Mouse (Mus musculus) lung, embryonic 14.5 days (tissue): ENCODE data around the gene Psma5. TPM values are rescaled to one million over a fixed set of nuclear protein-coding genes. Genes with fewer than 3 reads are reported as not detected.

ENCODE experiments used
- ATAC-seq: fragments of 200-750 bp; cut with Nextera tagmentation; 2 replicates; pipeline ENCODE4 v1.8.0; 2017; ENCODE audit warnings: mild to moderate bottlenecking, moderate TSS enrichment, moderate library complexity; ENCODE audit not compliant: insufficient read depth
- DNase-seq: peaks from one replicate; pipeline ENCODE4 v3.0.0-alpha.2; 2015
- H3K27ac ChIP-seq: fragments of 300-500 bp; sonication (generic); 2 replicates; pipeline ENCODE4 v1.5.1; 2014; ENCODE audit warnings: low read depth, mild to moderate bottlenecking, moderate library complexity
- H3K27me3 ChIP-seq: fragments of 300-500 bp; sonication (generic); 2 replicates; pipeline ENCODE4 v1.6.1; 2014; ENCODE audit warnings: low read length, control low read depth; ENCODE audit not compliant: insufficient read depth
- H3K36me3 ChIP-seq: fragments of 300-500 bp; sonication (generic); 2 replicates; pipeline ENCODE4 v1.6.1; 2014; ENCODE audit warnings: control low read depth; ENCODE audit not compliant: insufficient read depth
- H3K4me1 ChIP-seq: fragments of 300-500 bp; sonication (generic); 2 replicates; pipeline ENCODE4 v1.6.1; 2014; ENCODE audit warnings: antibody characterized with exemption, control low read depth; ENCODE audit not compliant: insufficient read depth
- H3K4me2 ChIP-seq: fragments of 300-500 bp; sonication (generic); 2 replicates; pipeline ENCODE4 v1.6.1; 2014; ENCODE audit warnings: mild to moderate bottlenecking
- H3K4me3 ChIP-seq: fragments of 300-500 bp; sonication (generic); 2 replicates; pipeline ENCODE4 v1.5.1; 2014; ENCODE audit warnings: low read depth, low read length
- H3K9ac ChIP-seq: fragments of 300-500 bp; sonication (generic); 2 replicates; pipeline ENCODE4 v1.6.1; 2014
- H3K9me3 ChIP-seq: fragments of 300-500 bp; sonication (generic); 2 replicates; pipeline ENCODE4 v1.6.1; 2016; ENCODE audit warnings: low read depth, low read length, control low read depth
- CTCF ChIP-seq: IDR thresholded peaks from 2 replicates; pipeline ENCODE4 v1.5.1; 2016; ENCODE audit warnings: antibody characterized with exemption, low read depth
- WGBS: fragments of 180-500 bp; shearing (Covaris S2); extraction: QIAGEN DNeasy Blood & Tissue Kit; methylation state at CpG from one replicate; pipeline ENCODE4 v1.1.7; 2014; 5-methylcytosine and 5-hydroxymethylcytosine counted together
- polyA plus RNA-seq: library from polyadenylated mRNA; unstranded; fragments of >200 nt; fragmentation: Nextera tagmentation; extraction: Ambion mirVana; gene quantifications from 2 replicates; pipeline ENCODE4 v1.2.1, GENCODE M21; 2014

Gene Psma5
- polyA plus RNA-seq: 320 and 323 TPM in 2 replicates

DNA sequence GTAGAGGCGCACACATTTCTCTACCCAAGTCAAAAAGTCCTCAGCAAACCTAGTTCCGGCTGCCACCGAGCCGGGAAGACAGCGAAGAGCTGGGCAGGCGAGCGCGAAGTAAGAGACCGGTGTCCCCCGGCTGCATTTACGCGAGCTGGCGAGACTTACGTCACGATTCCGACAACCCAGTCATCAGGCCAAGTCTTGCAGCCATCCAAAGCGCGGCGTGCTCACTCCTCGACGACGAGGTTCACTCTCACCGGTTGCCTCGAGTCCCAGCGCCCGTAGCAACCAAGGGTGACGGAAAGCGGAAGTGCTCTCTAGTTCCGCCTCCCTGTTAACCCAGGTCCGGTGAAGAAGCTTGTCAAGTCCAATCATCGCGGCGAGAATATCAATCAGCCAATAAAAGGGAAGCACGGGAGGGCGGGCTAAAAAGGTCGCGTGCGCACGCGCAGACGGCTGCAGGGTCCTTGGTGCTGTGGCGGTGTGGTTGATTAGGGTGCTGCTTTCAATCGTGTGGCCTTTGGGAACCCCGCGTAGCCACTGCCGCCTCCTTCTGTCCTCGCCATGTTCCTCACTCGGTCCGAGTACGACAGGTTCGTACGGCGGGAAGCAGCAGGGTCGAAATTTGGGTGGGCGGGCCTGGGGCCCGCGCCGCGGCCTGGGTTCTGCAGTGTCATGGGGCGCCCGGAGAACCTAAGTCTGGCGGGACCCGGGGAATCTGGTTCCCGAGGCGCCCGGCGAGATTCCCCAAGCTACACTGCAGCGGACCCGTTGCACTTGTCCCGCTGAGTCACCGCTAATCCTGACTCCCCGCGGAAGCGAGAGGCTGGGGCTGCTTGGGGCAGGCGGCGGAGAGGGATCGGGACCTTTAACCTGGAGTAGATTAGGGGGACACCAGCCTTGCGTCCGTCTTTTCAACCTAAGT lies at the start of gene Psma5:
Psma5 (plus strand) TSS at position 208 of the 919 bp plus-strand sequence.
- peak within 1 kb of the TSS; percentile 42; the same call in 1 of the 2 replicates for H3K27ac ChIP-seq
- under 1% methylated on average over 79 of the region's 79 CpGs for WGBS

GRCm38 (mm10) chr3:108209001-108209400 lies 47.7 kb upstream of the Psma5 start:
- ATAC-seq: no peak
- H3K9me3 ChIP-seq: no peaks in the 10 kb centered on the region
- no peaks in the 10 kb centered on the region for H3K27me3 ChIP-seq
- peak overlapping the region; percentile 82 for H3K9ac ChIP-seq
- H3K27ac ChIP-seq: no peak overlapping the region
- no peak for DNase-seq
- peak overlapping the region; percentile 83 for H3K4me2 ChIP-seq
- 59% methylated on average over 3 of the region's 3 CpGs for WGBS
- H3K4me3 ChIP-seq: peak overlapping the region; percentile 62
- H3K36me3 ChIP-seq: peaks cover 28% of the 10 kb centered on the region
- no peak for TF ChIP-seq CTCF
- H3K4me1 ChIP-seq: peaks cover 3% of the 10 kb centered on the region; the same call in 1 of the 2 replicates

More for the DNA sequence above, at the start of gene Psma5:
- H3K9ac ChIP-seq: peak within 1 kb of the TSS; percentile 83
- ATAC-seq: peak; percentile 99
- H3K36me3 ChIP-seq: peaks cover 3% of the 10 kb centered on the region; the same call in 1 of the 2 replicates
- H3K4me2 ChIP-seq: peak within 1 kb of the TSS; percentile 94
- H3K4me1 ChIP-seq: peaks cover 3% of the 10 kb centered on the region; the same call in 1 of the 2 replicates
- DNase-seq: peak; percentile 99
- H3K4me3 ChIP-seq: peak within 1 kb of the TSS; percentile 82
- H3K9me3 ChIP-seq: no peaks in the 10 kb centered on the region
- no peak for TF ChIP-seq CTCF
- H3K27me3 ChIP-seq: no peaks in the 10 kb centered on the region

GRCm38 (mm10) chr3:108209536-108209935 lies 47.2 kb upstream of the Psma5 start:
- H3K27ac ChIP-seq: peak overlapping the region; percentile 91; the same call in 1 of the 2 replicates
- peak overlapping the region; percentile 83 for H3K4me2 ChIP-seq
- H3K9me3 ChIP-seq: no peaks in the 10 kb centered on the region
- 6% methylated on average over 8 of the region's 8 CpGs for WGBS
- no peaks in the 10 kb centered on the region for H3K27me3 ChIP-seq
- 0 out of 2 replicates have a peak, but pooled peaks have one; percentile 1 for ATAC-seq
- H3K4me3 ChIP-seq: peak overlapping the region; percentile 62
- peaks cover 3% of the 10 kb centered on the region; the same call in 1 of the 2 replicates for H3K4me1 ChIP-seq
- peaks cover 27% of the 10 kb centered on the region for H3K36me3 ChIP-seq
- peak overlapping the region; percentile 82 for H3K9ac ChIP-seq
- no peak for DNase-seq
- TF ChIP-seq CTCF: no peak

DNA sequence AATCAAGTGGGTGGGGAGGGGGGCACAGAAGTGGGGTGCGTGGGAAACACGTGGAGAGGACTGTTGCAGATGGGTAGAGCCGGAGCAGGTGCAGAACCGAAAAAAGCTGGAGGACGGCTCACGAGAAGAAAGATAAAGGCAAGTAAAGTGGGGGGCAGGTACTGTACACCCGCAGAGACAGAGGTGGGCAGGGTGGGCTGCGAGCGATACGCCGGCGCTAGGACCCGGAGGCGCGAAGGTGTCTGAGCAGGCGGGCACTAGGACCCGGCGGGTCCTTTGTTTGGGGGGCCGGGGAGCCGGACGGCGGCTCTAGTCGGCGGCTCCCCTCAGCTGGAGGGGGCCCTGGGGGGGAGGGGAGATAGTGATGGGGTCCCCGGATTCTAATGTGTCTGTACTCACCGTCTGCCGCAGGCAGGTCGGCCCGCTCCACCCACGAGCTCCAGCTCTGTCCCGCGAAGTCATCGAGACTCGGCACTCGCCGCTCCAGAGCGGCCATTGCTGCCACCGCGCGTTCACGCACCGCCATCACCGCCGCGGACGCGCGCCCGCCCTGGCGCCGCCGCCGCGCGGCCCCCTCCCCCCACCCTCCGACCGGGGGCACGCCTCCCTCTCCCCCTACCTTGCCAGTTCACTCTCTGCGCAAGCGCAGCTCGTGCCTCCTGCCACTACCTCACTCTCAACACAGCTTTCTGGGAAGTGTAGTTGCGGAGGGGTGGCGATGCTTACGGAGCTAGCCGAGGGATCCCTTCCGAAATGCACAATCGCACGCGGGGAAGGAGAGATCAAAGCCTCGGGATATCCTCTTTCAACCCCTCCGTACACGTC lies 46.6 kb upstream of the Psma5 start:
- WGBS: under 1% methylated on average over 68 of the region's 72 CpGs
- peak; percentile 94 for ATAC-seq
- no peak for TF ChIP-seq CTCF
- Histone ChIP-seq H3K9ac (peak overlapping the region; percentile 82), H3K4me2 (peak overlapping the region; percentile 83), H3K4me3 (peak overlapping the region; percentile 62), H3K27ac (peak overlapping the region; percentile 91), H3K9me3 (no peaks in the 10 kb centered on the region), H3K4me1 (peaks cover 3% of the 10 kb centered on the region; the same call in 1 of the 2 replicates), H3K27me3 (no peaks in the 10 kb centered on the region), H3K36me3 (peaks cover 21% of the 10 kb centered on the region)
- DNase-seq: peak; percentile 97

DNA sequence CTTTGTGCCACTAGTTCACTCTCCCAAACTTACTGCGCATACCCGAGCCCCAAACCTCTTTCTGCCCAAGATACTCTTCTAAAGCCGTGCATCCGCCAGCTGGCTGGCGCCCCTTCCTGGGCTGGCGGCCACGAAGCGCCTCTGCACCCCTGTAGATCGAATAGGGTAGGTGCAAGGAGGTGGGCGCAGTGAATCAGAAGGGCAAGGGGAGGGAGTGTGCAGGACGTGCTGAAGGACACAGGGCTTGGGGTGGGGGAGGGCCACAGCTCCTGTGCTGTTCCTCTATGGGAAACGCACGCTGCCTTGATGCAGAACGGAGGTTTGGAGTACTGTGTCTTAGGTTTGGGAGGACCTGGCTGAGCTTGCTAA lies 46.0 kb upstream of the Psma5 start, which contains the start of gene Atxn7l2:
Atxn7l2 (minus strand) TSS at position 164 of the 369 bp plus-strand sequence.
- H3K4me3 ChIP-seq: peak within 1 kb of the TSS; percentile 62
- peak; percentile 81 for ATAC-seq
- H3K27me3 ChIP-seq: no peaks in the 10 kb centered on the region
- H3K27ac ChIP-seq: peak within 1 kb of the TSS; percentile 91
- H3K4me2 ChIP-seq: peak within 1 kb of the TSS; percentile 83
- H3K4me1 ChIP-seq: peaks cover 3% of the 10 kb centered on the region; the same call in 1 of the 2 replicates
- no peak for DNase-seq
- under 1% methylated on average over 14 of the region's 14 CpGs for WGBS
- peaks cover 15% of the 10 kb centered on the region for H3K36me3 ChIP-seq
- H3K9ac ChIP-seq: peak within 1 kb of the TSS; percentile 82
- TF ChIP-seq CTCF: peak; percentile 67
- no peaks in the 10 kb centered on the region for H3K9me3 ChIP-seq

DNA sequence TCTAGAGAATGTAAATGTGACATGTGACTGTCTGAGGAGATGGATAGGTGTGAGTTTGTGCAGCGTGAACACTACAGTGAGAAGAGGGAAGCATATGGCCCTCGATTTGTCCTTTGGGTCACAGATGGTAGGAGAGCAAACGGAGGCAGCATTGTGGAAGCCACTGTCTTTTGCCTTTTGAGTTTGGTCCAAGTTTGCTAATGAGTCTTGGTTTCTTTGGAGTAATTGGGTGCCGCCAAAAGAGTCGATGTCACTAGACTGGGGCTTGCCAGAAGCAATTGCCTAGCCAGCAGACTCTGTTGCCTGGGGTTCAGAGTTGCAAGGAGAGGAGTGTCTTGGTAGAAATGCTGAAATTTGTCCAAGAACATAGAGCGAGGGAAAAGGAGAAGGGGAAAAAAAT lies 44.9 kb upstream of the Psma5 start:
- WGBS: 61% methylated on average over 6 of the region's 6 CpGs
- no peaks in the 10 kb centered on the region for H3K9me3 ChIP-seq
- no peak overlapping the region for H3K4me2 ChIP-seq
- no peak overlapping the region for H3K9ac ChIP-seq
- peak; percentile 52 for DNase-seq
- H3K4me1 ChIP-seq: peaks cover 3% of the 10 kb centered on the region; the same call in 1 of the 2 replicates
- no peak for ATAC-seq
- no peak overlapping the region for H3K4me3 ChIP-seq
- H3K27ac ChIP-seq: no peak overlapping the region
- H3K27me3 ChIP-seq: no peaks in the 10 kb centered on the region
- TF ChIP-seq CTCF: no peak
- H3K36me3 ChIP-seq: peaks cover 4% of the 10 kb centered on the region
